Mouse (Mus musculus) E14TG2a.4 (cell line): ENCODE measurements around the gene Ltbp3.
A peak's percentile ranks its signal among the peaks of the same experiment; 100 is the strongest.

ENCODE experiments used
- H3K27me3 ChIP-seq: 2 replicates; pipeline ENCODE4 v1.6.1; 2014; ENCODE audit warnings: low read length, control low read depth; ENCODE audit not compliant: insufficient read depth
- H3K36me3 ChIP-seq: 2 replicates; pipeline ENCODE4 v1.6.1; 2014; ENCODE audit warnings: low read length, control low read depth; ENCODE audit not compliant: insufficient read depth
- H3K4me1 ChIP-seq: replicated peaks from 2 replicates; pipeline ENCODE4 v1.6.1; 2014; ENCODE audit warnings: low read depth, low read length, control low read depth
- H3K4me3 ChIP-seq: replicated peaks from 2 replicates; pipeline ENCODE4 v1.5.1; 2014; ENCODE audit warnings: mild to moderate bottlenecking, low read length
- H3K9me3 ChIP-seq: 2 replicates; pipeline ENCODE4 v1.6.1; 2014; ENCODE audit warnings: low read length, control low read depth
- CTCF ChIP-seq: conservative IDR thresholded peaks from 2 replicates; pipeline ENCODE4 v1.5.1; 2014; ENCODE audit warnings: low read length
- NANOG ChIP-seq: IDR thresholded peaks from 2 replicates; pipeline ENCODE4 v1.6.1; 2014; ENCODE audit warnings: borderline replicate concordance, low read length, mixed read lengths
- POU5F1 ChIP-seq: IDR thresholded peaks from 2 replicates; pipeline ENCODE4 v1.6.1; 2014; ENCODE audit warnings: low read length, borderline replicate concordance

Gene Ltbp3

GRCm38 (mm10) chr19:5802787-5803040 lies 62.0 kb downstream of the Ltbp3 start:
- H3K9me3 ChIP-seq = no peaks in the 10 kb centered on the region
- H3K36me3 ChIP-seq = peaks cover 37% of the 10 kb centered on the region
- no peak for TF ChIP-seq POU5F1
- TF ChIP-seq NANOG = no peak
- TF ChIP-seq CTCF = no peak
- H3K4me1 ChIP-seq = peaks cover 41% of the 10 kb centered on the region
- peak overlapping the region; percentile 92 for H3K4me3 ChIP-seq
- H3K27me3 ChIP-seq = no peaks in the 10 kb centered on the region

GRCm38 (mm10) chr19:5803041-5803880 lies 62.6 kb downstream of the Ltbp3 start:
- Histone ChIP-seq H3K36me3 (peaks cover 32% of the 10 kb centered on the region), H3K4me1 (peaks cover 42% of the 10 kb centered on the region), H3K9me3 (no peaks in the 10 kb centered on the region), H3K27me3 (no peaks in the 10 kb centered on the region), H3K4me3 (peak overlapping the region; percentile 92)
- TF ChIP-seq POU5F1 (no peak), NANOG (no peak), CTCF (no peak)

GRCm38 (mm10) chr19:5803881-5804279 lies 63.2 kb downstream of the Ltbp3 start:
- Histone ChIP-seq H3K36me3 (peaks cover 26% of the 10 kb centered on the region), H3K27me3 (no peaks in the 10 kb centered on the region), H3K9me3 (no peaks in the 10 kb centered on the region), H3K4me3 (peak overlapping the region; percentile 92), H3K4me1 (peaks cover 48% of the 10 kb centered on the region)
- TF ChIP-seq CTCF = no peak
- no peak for TF ChIP-seq NANOG
- no peak for TF ChIP-seq POU5F1

DNA sequence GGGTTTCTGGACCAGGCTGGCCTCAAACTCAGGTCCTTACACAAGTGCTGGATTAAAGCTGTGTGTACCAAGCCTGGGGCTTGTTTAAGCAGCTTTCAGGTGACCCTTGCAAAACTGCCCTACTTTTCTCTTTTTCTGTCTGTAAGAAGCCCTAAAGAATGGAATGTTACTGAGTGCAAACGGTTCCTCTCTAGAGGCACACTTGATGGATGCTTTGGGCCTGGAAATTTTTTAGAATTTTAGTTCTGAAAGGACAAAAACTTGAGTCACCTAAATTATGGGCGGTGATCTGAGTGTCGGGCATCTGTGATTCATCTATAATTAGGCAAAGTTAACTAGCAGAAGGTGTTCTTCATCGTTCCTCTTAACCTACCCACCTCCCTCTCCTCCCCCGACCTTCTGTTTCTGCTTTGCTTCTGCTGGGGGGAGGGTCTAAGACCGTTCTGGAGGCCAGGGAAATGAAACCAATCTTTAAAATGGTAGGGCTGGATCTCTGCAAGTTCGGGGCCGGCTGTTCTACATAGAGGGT lies 63.7 kb downstream of the Ltbp3 start:
- TF ChIP-seq CTCF (no peak), POU5F1 (no peak), NANOG (no peak)
- Histone ChIP-seq H3K9me3 (no peaks in the 10 kb centered on the region), H3K4me3 (peak overlapping the region; percentile 92), H3K36me3 (peaks cover 20% of the 10 kb centered on the region), H3K4me1 (peaks cover 52% of the 10 kb centered on the region), H3K27me3 (no peaks in the 10 kb centered on the region)

- no peaks in the 10 kb centered on the region for H3K27me3 ChIP-seq
- H3K4me1 ChIP-seq = peaks cover 70% of the 10 kb centered on the region
- no peaks in the 10 kb centered on the region for H3K9me3 ChIP-seq
- H3K4me3 ChIP-seq = peak overlapping the region; percentile 92
- TF ChIP-seq NANOG (peak; percentile 29; the same call in 1 of the 2 replicates), CTCF (no peak)
- H3K36me3 ChIP-seq = peaks cover 2% of the 10 kb centered on the region
These were observed 65.5 kb downstream of the Ltbp3 start for GRCm38 (mm10) chr19:5806051-5806808.

- no peaks in the 10 kb centered on the region for H3K27me3 ChIP-seq
- H3K4me3 ChIP-seq = peak overlapping the region; percentile 92
- H3K36me3 ChIP-seq = no peaks in the 10 kb centered on the region
- no peaks in the 10 kb centered on the region for H3K9me3 ChIP-seq
- H3K4me1 ChIP-seq = peaks cover 76% of the 10 kb centered on the region
- TF ChIP-seq POU5F1 = no peak
- no peak for TF ChIP-seq CTCF
- no peak for TF ChIP-seq NANOG
These were observed 66.1 kb downstream of the Ltbp3 start for GRCm38 (mm10) chr19:5806809-5807205.

DNA sequence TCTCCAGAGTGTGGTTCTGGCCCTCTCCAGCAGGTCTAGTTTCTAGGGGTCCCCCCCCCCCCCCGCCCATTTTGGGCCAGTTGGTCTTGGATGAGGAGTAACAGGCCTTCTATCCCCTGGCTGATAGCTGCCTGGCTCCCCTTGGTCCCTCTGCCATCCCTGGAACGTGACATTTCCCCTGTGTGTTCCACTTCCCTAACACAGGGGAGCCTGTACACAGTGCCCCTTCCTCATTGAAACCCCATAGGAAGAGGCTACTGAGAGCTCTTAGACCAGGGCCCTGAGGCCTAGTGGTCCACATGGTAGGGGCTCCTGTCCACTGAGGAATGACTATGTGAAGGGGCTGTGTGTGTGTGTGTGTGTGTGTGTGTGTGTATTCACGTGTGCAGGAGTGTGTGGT lies 67.0 kb downstream of the Ltbp3 start:
- H3K4me1 ChIP-seq = peaks cover 85% of the 10 kb centered on the region
- no peaks in the 10 kb centered on the region for H3K36me3 ChIP-seq
- no peaks in the 10 kb centered on the region for H3K9me3 ChIP-seq
- peak overlapping the region; percentile 92; the same call in 1 of the 2 replicates for H3K4me3 ChIP-seq
- H3K27me3 ChIP-seq = no peaks in the 10 kb centered on the region
- TF ChIP-seq CTCF = no peak
- TF ChIP-seq NANOG = no peak
- TF ChIP-seq POU5F1 = no peak
